Mouse (Mus musculus): ENCODE results near the gene Arntl2.

DNA sequence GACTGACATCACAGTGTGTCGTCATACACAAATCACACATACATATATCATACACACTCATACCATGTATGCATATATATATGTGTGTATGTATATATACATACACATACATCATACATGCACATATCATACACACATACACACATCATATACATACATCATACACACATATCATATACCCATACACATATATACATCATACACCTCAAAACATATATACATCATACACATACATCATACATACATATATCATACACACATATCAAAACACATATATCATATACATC is 29.6 kb downstream of the Arntl2 start:
- no peak for TF ChIP-seq CTCF (IDR thresholded peaks at IDR 0.05; ENCODE audit: borderline replicate concordance, insufficient read depth, low read length)
- no peak for TF ChIP-seq POLR2A (IDR thresholded peaks at IDR 0.05; ENCODE audit: low read depth, low read length)
